Mouse (Mus musculus) liver, adult 2 months (tissue): Measurements from ENCODE around the gene Napb. TPM values are rescaled to one million over a fixed set of nuclear protein-coding genes. Genes with fewer than 3 reads are reported as not detected.

Experiments used
- DNase-seq: peaks from one replicate; pipeline ENCODE4 v3.0.0-alpha.2; 2011; ENCODE audit warnings: low read depth, low spot score; ENCODE audit errors: extremely low read depth
- H3K27ac ChIP-seq: fragments of 200-500 bp; replicated peaks from 2 replicates; pipeline ENCODE4 v1.5.1; 2012; ENCODE audit warnings: low read depth, mild to moderate bottlenecking, control low read depth, inconsistent platforms, low read length; ENCODE audit not compliant: insufficient read depth
- H3K27me3 ChIP-seq: fragments of 200-500 bp; 2 replicates; pipeline ENCODE4 v1.6.1; 2012; ENCODE audit warnings: mild to moderate bottlenecking, moderate library complexity, low read length, inconsistent platforms; ENCODE audit not compliant: control insufficient read depth, insufficient read depth
- H3K36me3 ChIP-seq: fragments of 200-500 bp; 2 replicates; pipeline ENCODE4 v1.6.1; 2012; ENCODE audit warnings: low read length, inconsistent platforms; ENCODE audit not compliant: control insufficient read depth, insufficient read depth
- H3K4me1 ChIP-seq: fragments of 200-500 bp; 2 replicates; pipeline ENCODE4 v1.6.1; 2011; ENCODE audit warnings: low read length; ENCODE audit not compliant: control insufficient read depth, insufficient read depth
- H3K4me3 ChIP-seq: fragments of 200-500 bp; 2 replicates; pipeline ENCODE4 v1.5.1; 2011; ENCODE audit warnings: low read depth, mild to moderate bottlenecking, control low read depth, low read length, moderate library complexity; ENCODE audit not compliant: insufficient read depth
- H3K79me2 ChIP-seq: fragments of 200-500 bp; 2 replicates; pipeline ENCODE4 v1.6.1; 2012; ENCODE audit warnings: inconsistent platforms, mild to moderate bottlenecking, low read length, moderate library complexity; ENCODE audit not compliant: control insufficient read depth, insufficient read depth
- H3K9ac ChIP-seq: fragments of 200-500 bp; 2 replicates; pipeline ENCODE4 v1.6.1; 2012; ENCODE audit warnings: low read depth, mild to moderate bottlenecking, control low read depth, inconsistent platforms, low read length
- CTCF ChIP-seq: fragments of 200-500 bp; IDR thresholded peaks from 2 replicates; pipeline ENCODE4 v1.5.1; 2011; ENCODE audit warnings: low read depth, low read length, control low read depth
- POLR2A ChIP-seq: fragments of 200-500 bp; IDR thresholded peaks from 2 replicates; pipeline ENCODE4 v1.6.1; 2011; ENCODE audit warnings: low read length, control low read depth; ENCODE audit not compliant: insufficient read depth; ENCODE audit errors: extremely low read depth
- WGBS: fragments of 180-500 bp; shearing (Covaris S2); methylation state at CpG from one replicate; pipeline ENCODE4 v1.1.7; 2018; 5-methylcytosine and 5-hydroxymethylcytosine counted together
- polyA plus RNA-seq: library from polyadenylated mRNA; depleted of rRNA; stranded (reverse); fragments of >200 nt; gene quantifications from 2 replicates; pipeline ENCODE4 v1.2.3, GENCODE M21; 2012; rRNA removed
- total RNA-seq: library from RNA; depleted of rRNA; stranded (reverse); fragments of >200 nt; gene quantifications from 2 replicates; pipeline ENCODE4 v1.2.3, GENCODE M21; 2014; rRNA removed

Napb gene
- total and polyA plus RNA-seq, 2 experiments = 0.57 to 1.7 TPM

DNA sequence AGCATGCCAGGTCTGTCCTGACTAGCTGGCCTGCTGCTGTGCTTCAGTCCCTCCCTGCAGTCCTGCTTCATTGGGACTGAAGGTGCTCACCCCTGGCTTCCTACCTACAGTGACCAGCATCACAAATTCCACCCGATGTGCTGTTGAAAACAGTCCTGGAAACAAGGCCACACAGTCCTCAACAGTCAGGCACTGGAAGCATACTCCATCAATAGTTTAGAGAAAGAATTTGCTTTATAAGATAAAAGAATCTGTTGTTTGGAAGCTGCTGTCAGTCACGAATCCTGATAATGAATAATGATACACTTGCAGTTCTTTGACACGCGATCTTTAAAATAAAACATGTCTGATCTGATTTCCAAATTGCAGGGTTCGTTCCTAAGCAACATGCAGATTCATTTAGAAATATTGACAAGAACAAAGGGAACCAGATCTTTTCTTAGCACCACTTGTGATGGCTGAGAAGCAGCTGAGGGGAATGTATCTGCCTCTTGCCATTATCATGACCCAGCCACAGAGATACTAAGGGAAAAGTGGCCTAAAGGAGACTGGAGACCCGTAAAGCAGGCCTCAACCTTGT lies 87.8 kb downstream of the Napb start:
- TF ChIP-seq CTCF = no peak
- no peak for TF ChIP-seq POLR2A
- WGBS = 87% methylated on average over 6 of the region's 6 CpGs
- Histone ChIP-seq H3K9ac (no peak overlapping the region), H3K4me3 (no peak overlapping the region), H3K79me2 (no peaks in the 10 kb centered on the region), H3K27ac (no peak overlapping the region), H3K4me1 (no peaks in the 10 kb centered on the region), H3K36me3 (no peaks in the 10 kb centered on the region), H3K27me3 (no peaks in the 10 kb centered on the region)
- no peak for DNase-seq

Other genes with a start within 250 kb of the Napb start
- 10.3 and 13.0 TPM in 2 replicates for gene Nxt1, start 59.9 kb downstream of the Napb start, total RNA-seq
- gene Nxt1, start 59.9 kb downstream of the Napb start, polyA plus RNA-seq = 11.7 and 15.0 TPM in 2 replicates
- gene Gzf1, start 51.4 kb downstream of the Napb start, total RNA-seq = 49.8 and 52.2 TPM in 2 replicates
- gene Gzf1, start 51.4 kb downstream of the Napb start, polyA plus RNA-seq = 13.7 and 13.9 TPM in 2 replicates
- not detected in 2 replicates for gene Cstl1, start 17.9 kb upstream of the Napb start, total RNA-seq
- not detected in 2 replicates for gene Cstl1, start 17.9 kb upstream of the Napb start, polyA plus RNA-seq
- gene Cst11, start 39.0 kb upstream of the Napb start, total RNA-seq = not detected in 2 replicates
- gene Cst11, start 39.0 kb upstream of the Napb start, polyA plus RNA-seq = not detected in 2 replicates
- gene 8030411F24Rik, start 49.5 kb upstream of the Napb start, total RNA-seq = not detected in 2 replicates
- gene 8030411F24Rik, start 49.5 kb upstream of the Napb start, polyA plus RNA-seq = not detected in 2 replicates
- not detected in 2 replicates for gene Cst12, start 56.9 kb upstream of the Napb start, total RNA-seq
- not detected in 2 replicates for gene Cst12, start 56.9 kb upstream of the Napb start, polyA plus RNA-seq
- not detected in 2 replicates for gene Cst8, start 66.3 kb upstream of the Napb start, total RNA-seq
- not detected in 2 replicates for gene Cst8, start 66.3 kb upstream of the Napb start, polyA plus RNA-seq
- gene Cst13, start 87.6 kb upstream of the Napb start, total RNA-seq = not detected in 2 replicates
- gene Cst13, start 87.6 kb upstream of the Napb start, polyA plus RNA-seq = not detected in 2 replicates
- not detected in 2 replicates for gene Cst9, start 102.7 kb upstream of the Napb start, total RNA-seq
- not detected in 2 replicates for gene Cst9, start 102.7 kb upstream of the Napb start, polyA plus RNA-seq
- 0.20 TPM in 1 of 2 replicates, not detected in the other for gene 9230104L09Rik, start 132.6 kb upstream of the Napb start, total RNA-seq
- not detected in 2 replicates for gene 9230104L09Rik, start 132.6 kb upstream of the Napb start, polyA plus RNA-seq
- 251 and 282 TPM in 2 replicates for gene Cst3, start 143.2 kb upstream of the Napb start, total RNA-seq
- gene Cst3, start 143.2 kb upstream of the Napb start, polyA plus RNA-seq = 436 and 441 TPM in 2 replicates